Mouse (Mus musculus) gastrocnemius, postnatal 36 days (tissue): ENCODE measurements around the gene Rbmx. TPM values are rescaled to one million over a fixed set of nuclear protein-coding genes. Genes with fewer than 3 reads are reported as not detected.

Source experiments
- DNase-seq, 2 experiments: peaks; one replicate each; pipeline ENCODE4 v3.0.0; 2022
- intact Hi-C: fragments of 180-260 bp; cut with DNase I; formaldehyde crosslinking; loops from one replicate; pipeline ENCODE4 v1.15.1; 2025
- long read RNA-seq, 2 experiments: library from polyadenylated mRNA; stranded (forward); transcript quantifications; one replicate each; pipeline ENCODE4 v2.0.0; 2021
- total RNA-seq, 2 experiments: library from RNA; stranded (reverse); gene quantifications; 2 replicates each; pipeline ENCODE4 v1.2.3; 2021

The Rbmx gene
- total RNA-seq = 10 to 100 TPM; 12.0 to 14.7 TPM
- long read RNA-seq, experiment 1, partial matches to known transcripts = 0 of 4 reads
- long read RNA-seq, experiment 1, other reads (novel, unspliced or antisense) = 3 of 4 reads
- long read RNA-seq, experiment 2, partial matches to known transcripts = 0 of 8 reads
- long read RNA-seq, experiment 2, other reads (novel, unspliced or antisense) = 6 of 8 reads

DNA sequence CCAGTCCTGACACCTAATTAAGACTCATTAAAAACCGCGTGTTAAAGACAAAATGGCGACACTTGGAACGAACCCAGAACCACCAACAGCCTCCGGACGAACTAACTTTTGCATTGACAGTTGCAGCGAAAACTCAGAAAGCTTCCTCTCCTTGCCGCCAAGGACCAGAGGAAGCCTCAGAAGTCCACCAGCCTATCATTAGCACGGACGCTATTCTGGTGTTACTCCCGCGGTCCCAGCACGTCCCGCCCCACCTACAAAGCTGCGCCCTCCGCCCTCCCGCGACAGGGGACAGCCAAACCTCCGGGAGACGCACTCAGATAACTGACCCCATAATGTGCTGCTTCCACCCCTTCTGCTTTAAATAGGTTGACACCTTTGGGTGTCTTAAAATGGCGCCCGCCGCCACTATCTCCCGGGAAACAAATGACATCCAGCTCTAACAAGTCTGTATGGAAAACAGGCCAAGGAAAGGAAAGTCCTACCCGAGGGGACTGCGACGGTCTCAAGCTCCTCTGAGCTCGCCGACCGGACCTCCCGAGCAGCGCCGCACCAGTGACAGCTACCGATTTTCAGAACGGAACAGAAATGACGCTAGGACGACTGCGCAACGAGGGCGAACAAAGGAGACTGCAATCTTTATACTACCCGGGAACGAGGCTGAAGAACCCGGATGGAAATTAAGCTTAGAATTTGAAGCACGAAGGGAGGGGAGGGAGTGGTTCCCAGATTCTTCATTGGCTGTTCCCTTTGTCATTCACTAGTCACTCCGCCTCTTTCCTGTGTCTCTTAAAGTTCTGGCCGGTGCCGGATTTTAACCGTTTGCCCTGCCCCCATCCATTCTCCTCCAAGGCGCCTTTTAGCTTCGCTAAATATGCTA is at the start of gene Rbmx:
Rbmx (minus strand) TSS at position 670 of the 880 bp plus-strand sequence.
- intact Hi-C loops = no loop called here
- DNase-seq = peak; percentile 67 to 71

DNA sequence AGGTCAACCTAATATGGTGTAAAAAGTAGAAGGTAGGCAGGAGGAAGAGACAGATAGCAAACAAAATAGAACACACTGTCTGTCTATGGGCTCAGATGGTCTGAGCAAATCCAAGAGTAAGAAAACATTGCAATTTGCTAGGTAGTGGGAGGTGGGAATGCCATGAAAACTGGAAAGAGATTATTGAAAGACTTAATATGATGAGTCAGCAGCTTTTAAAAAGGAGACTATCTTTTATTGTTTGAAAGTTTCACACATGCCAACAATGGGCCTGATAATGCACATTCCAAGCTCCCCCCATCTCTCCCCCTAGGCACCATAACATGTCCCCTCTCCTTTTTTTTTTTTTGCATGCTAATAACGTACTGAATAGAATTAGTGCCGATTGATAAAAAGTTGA is 41.1 kb upstream of the Rbmx start:
- intact Hi-C loops = loop anchor here (5.0 kb wide), 1 partner anchor 243 kb away; no protein-coding TSS in a partner anchor
- DNase-seq = no peak

DNA sequence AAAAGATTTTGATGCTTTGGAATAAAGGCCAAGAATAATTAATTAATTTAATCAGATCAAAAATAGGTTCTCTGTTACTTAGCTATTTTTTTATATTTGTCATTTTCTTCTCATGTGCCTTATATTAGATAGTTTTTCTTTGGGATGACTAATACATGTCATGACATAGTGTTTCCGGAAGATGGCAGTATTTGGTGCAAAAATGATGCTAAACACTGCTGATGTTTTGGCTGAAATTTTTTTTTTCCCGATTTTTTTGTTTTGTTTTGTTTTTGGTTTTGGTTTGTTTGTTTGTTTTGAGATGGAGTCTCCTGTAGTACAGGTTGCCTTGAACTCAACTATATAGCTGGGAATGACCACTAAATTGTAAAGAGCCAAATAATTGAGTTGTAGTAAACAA is 38.8 kb upstream of the Rbmx start:
- no peak for DNase-seq
- intact Hi-C loops = loop anchor here (5.0 kb wide), 1 partner anchor 246 kb away; no protein-coding TSS in a partner anchor

DNA sequence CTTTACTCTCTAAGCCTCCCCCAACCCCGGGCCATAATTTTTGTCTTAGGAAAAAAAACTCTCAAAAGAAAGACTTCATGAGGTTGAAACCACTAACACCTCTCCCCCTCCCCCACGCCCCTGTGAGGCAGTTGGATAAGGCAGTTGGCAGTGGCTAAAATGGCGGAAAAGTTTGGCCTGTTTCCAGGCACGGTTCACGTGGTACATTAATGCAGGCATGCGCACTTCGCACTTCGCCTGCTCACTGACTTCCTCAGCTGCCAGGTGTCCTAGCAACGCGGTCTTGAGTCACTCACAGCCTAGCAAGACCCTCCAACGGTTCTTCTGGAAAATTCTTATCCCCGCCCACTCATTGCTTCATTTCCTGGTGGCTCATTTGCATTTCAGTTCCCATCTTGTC is 15.9 kb upstream of the Rbmx start, which contains the start of gene Gm364:
Gm364 (plus strand) TSS at position 386 of the 400 bp plus-strand sequence.
- intact Hi-C loops = no loop called here

DNA sequence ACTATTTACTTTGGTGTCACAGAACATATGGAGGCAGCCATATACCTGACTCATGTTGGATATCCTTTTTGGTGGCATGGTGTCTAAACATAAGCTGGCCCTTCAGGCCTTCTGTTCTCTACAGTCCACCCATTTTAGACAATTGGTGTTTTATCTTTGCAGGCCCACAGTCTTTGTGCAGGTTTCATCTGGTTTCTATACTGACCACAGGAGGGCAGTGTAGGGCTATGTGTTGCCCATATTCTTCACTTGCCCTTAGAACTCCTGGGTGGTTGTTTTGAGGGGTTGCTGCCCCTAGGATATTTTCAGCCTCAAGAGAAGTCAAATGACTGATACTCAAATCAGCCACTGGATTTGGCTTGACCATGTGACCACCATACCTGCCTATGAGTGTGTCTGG is 10.8 kb upstream of the Rbmx start:
- no peak for DNase-seq
- intact Hi-C loops = no loop called here

More for the DNA sequence above, 15.9 kb upstream of the Rbmx start, which contains the start of gene Gm364:
- no peak for DNase-seq

GRCm38 (mm10) chrX:57401388-57401787 is 8.6 kb upstream of the Rbmx start:
- intact Hi-C loops = no loop called here
- DNase-seq = no peak

- intact Hi-C loops = no loop called here
These were observed 576 bp upstream of the Rbmx start for GRCm38 (mm10) chrX:57393412-57393811.

DNA sequence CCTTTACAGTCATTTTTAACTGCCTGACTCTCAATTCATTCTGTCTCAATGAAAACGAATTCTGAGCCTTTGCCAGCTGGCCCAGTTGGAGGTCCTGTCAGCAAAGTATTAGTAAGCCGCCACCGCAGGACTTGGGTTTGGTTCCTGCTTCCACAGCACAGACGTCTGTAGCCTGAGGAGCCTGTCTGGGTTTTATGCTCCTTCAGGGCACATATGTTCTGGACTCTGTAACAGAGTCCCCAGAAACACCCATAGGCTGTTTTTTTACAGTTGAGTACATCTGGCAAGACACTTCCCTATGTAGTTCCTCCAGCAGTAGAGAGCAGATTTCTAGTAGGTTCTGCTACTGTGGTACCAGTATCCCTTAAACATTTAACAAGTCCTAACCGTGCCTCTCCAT is 11.9 kb downstream of the Rbmx start:
- no peak for DNase-seq
- intact Hi-C loops = no loop called here

More at GRCm38 (mm10) chrX:57393412-57393811, 576 bp upstream of the Rbmx start:
- no peak for DNase-seq

- no peak for DNase-seq
- intact Hi-C loops = loop anchor here (10.0 kb wide), 1 partner anchor 144 kb away; no protein-coding TSS in a partner anchor
These were observed 14.3 kb downstream of the Rbmx start for GRCm38 (mm10) chrX:57378579-57378978.

- no peak for DNase-seq
- intact Hi-C loops = loop anchor here (10.0 kb wide), 1 partner anchor 142 kb away; no protein-coding TSS in a partner anchor
These were observed 15.7 kb downstream of the Rbmx start for GRCm38 (mm10) chrX:57377096-57377495.

- DNase-seq = no peak
- intact Hi-C loops = loop anchor here (10.0 kb wide), 1 partner anchor 139 kb away; no protein-coding TSS in a partner anchor
These were observed 18.8 kb downstream of the Rbmx start for GRCm38 (mm10) chrX:57374029-57374428.

GRCm38 (mm10) chrX:57373543-57373942 is 19.3 kb downstream of the Rbmx start:
- no peak for DNase-seq
- intact Hi-C loops = loop anchor here (10.0 kb wide), 1 partner anchor 139 kb away; no protein-coding TSS in a partner anchor

DNA sequence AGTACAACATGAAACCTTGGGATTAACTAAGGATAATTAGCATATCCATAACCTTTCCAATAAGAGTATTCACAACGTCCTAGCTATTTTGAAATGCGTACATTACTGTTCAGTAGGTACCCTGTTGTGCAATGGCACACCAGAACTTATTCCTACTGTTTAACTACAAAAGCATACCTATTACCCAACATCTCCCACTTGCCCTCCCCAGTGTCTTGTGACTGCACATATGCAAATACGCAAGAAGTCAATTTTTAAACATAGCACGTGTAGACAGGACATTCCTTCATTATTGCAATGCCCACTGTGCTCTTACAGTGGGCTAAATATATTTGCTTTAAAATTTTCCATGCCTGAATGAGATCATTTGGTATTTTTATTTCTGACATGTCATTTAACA is 19.9 kb downstream of the Rbmx start:
- no peak for DNase-seq
- intact Hi-C loops = loop anchor here (10.0 kb wide), 1 partner anchor 138 kb away; no protein-coding TSS in a partner anchor

DNA sequence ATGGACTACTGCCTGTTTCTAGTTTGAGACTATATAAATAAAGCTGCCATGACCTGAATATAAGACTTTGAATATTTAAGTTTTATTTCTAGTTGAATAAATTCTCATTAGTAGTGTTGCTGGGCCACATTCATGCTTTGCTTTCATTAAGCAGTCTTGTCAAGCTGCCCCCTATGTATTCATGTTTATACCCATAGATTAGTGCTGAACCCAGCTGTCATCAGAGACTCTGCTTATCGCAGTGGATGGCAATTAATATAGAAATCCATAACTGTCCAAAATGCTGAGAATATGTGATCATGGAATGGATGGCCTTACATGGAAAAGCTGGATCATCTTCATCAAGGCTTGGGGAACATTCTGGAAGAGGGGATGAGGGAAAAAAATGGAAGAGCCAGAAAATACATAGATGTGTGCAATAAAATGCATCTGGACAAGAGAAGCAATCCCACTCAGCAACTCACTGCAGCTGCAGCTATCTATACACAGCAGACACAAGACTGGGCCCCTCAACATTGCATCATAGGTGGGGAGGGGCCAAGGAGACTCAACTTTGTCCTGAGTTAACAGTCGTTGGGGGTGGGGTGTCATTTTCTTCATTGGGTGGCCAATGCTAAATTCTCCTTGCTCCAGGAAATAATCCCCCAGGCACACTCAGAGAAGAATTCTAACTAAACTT is 27.8 kb downstream of the Rbmx start:
- DNase-seq = no peak
- intact Hi-C loops = no loop called here

DNA sequence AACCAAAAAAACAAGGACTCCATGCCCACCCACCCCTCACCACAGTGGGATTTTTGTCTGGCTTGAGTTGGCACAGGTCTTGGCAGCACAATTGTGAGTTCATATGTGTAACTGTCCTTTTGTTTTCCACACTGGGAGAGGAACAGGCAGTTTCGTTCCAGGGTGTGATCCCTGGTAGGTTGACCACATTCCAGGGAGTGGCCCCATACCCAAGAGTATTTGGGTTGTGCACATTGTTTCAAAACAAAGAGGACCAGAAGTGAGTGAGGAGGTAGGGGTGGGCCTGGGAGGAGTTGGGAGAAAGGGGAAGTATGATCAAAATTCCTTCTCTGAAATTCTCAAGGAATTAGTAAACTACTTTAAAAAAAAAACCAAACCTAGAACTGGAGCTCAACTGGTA is 33.5 kb downstream of the Rbmx start:
- DNase-seq = no peak
- intact Hi-C loops = no loop called here

GRCm38 (mm10) chrX:57339220-57339619 is 53.6 kb downstream of the Rbmx start:
- intact Hi-C loops = no loop called here
- no peak for DNase-seq

GRCm38 (mm10) chrX:57338371-57339211 is 54.2 kb downstream of the Rbmx start, which contains the start of gene Arhgef6:
Arhgef6 (minus strand) TSS chrX:57338729.
- DNase-seq = peak in 1 of 2 experiments; percentile 16
- intact Hi-C loops = no loop called here

DNA sequence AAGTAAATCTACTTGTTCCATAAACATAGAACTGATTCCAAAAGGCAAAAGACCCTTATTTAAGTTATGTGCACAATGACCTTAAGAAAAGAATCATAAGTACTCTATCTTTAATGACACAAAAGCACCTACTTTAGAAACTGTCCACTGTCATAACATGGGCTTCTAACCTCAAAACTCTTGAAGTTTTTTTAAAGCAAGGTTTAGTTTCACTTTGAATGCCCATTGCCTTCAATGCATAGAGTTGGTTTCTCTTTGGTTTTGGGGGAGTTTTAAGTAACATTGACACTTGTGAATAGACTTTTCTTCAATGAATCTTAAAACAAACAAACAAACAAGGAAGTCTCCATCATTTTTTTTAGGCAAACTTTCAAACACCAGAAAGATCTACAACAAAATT is 55.3 kb downstream of the Rbmx start:
- intact Hi-C loops = no loop called here

DNA sequence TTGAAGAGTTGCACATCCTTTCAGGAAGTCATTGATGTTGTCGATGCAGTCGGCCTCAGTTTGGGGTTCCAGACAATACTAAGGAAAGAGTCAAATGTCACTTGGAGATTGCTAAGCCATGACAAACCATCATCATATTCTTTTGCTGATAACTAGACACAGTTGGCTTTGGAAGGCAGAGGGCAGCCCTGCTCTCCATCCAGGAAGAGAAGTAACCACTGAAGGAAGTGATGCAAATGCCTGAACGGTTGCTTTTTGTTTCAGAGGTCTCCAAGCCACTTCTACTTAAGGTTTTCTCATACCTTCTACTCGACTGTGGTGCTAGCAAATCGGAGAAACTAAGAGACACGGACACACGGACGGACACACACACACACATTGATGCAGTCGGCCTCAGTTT is 55.9 kb downstream of the Rbmx start:
- intact Hi-C loops = no loop called here
- DNase-seq = no peak

More for the DNA sequence above, 55.3 kb downstream of the Rbmx start:
- no peak for DNase-seq

- no peak for DNase-seq
- intact Hi-C loops = no loop called here
These were observed 57.5 kb downstream of the Rbmx start for GRCm38 (mm10) chrX:57335313-57335712.
